Mouse (Mus musculus) ES-E14 (cell line): Measurements from ENCODE around the gene Slc9a9.

Experiments
- HCFC1 ChIP-seq: IDR thresholded peaks from 2 replicates; pipeline ENCODE4 v1.6.1; 2012; ENCODE audit warnings: low read length, inconsistent platforms, borderline replicate concordance; ENCODE audit not compliant: insufficient read depth
- ZNF384 ChIP-seq: IDR thresholded peaks from 2 replicates; pipeline ENCODE4 v1.6.1; 2012; ENCODE audit warnings: low read depth, low read length, inconsistent platforms

- TF ChIP-seq HCFC1 (no peak), ZNF384 (no peak)
Observed at GRCm38 (mm10) chr9:94838479-94839031, 168.8 kb downstream of the Slc9a9 start.
